Mouse (Mus musculus) kidney, postnatal 25 days (tissue): Measurements from ENCODE around the gene Slitrk3.
"Not testable (repeated sequence)": the region's sequence is repeated elsewhere in the genome, so short reads cannot be mapped to it uniquely, and the experiment has no call there.

Source experiments
- DNase-seq, 2 experiments: peaks; one replicate each; pipeline ENCODE4 v3.0.0; 2021; ENCODE audit warnings: mixed read lengths in 2 of 2

The Slitrk3 gene

GRCm38 (mm10) chr3:73057197-73057811 lies at the start of gene Slitrk3:
TSS of gene Slitrk3 (minus strand) at chr3:73057803.
- peak in 1 of 2 experiments; percentile 36 for DNase-seq

- not testable (repeated sequence) for DNase-seq
Measured at GRCm38 (mm10) chr3:73094445-73094844, 36.8 kb upstream of the Slitrk3 start.

- DNase-seq = no peak
Measured at GRCm38 (mm10) chr3:73084620-73085019, 27.0 kb upstream of the Slitrk3 start.

- peak; percentile 57 to 60 for DNase-seq
Measured at GRCm38 (mm10) chr3:73065823-73066755, 8.5 kb upstream of the Slitrk3 start.

GRCm38 (mm10) chr3:73058190-73058589 lies 587 bp upstream of the Slitrk3 start:
- no peak for DNase-seq

GRCm38 (mm10) chr3:73056492-73057196 lies 959 bp downstream of the Slitrk3 start:
- no peak for DNase-seq

GRCm38 (mm10) chr3:73056044-73056438 lies 1.6 kb downstream of the Slitrk3 start:
- DNase-seq = no peak

GRCm38 (mm10) chr3:73055399-73056043 lies 2.1 kb downstream of the Slitrk3 start:
- DNase-seq = no peak

GRCm38 (mm10) chr3:73053451-73053931 lies 4.1 kb downstream of the Slitrk3 start:
- DNase-seq = no peak

- DNase-seq = peak; percentile 41 to 53
Measured at GRCm38 (mm10) chr3:73046248-73046647, 11.4 kb downstream of the Slitrk3 start.

- DNase-seq = no peak
Measured at GRCm38 (mm10) chr3:73042256-73042655, 15.3 kb downstream of the Slitrk3 start.

GRCm38 (mm10) chr3:73006045-73006444 lies 51.6 kb downstream of the Slitrk3 start:
- no peak for DNase-seq

- DNase-seq = no peak
Measured at GRCm38 (mm10) chr3:73002933-73003696, 54.5 kb downstream of the Slitrk3 start.

GRCm38 (mm10) chr3:72997517-72997916 lies 60.1 kb downstream of the Slitrk3 start:
- no peak for DNase-seq
